Mouse (Mus musculus): ENCODE data around the gene Scoc.

Scoc gene

DNA sequence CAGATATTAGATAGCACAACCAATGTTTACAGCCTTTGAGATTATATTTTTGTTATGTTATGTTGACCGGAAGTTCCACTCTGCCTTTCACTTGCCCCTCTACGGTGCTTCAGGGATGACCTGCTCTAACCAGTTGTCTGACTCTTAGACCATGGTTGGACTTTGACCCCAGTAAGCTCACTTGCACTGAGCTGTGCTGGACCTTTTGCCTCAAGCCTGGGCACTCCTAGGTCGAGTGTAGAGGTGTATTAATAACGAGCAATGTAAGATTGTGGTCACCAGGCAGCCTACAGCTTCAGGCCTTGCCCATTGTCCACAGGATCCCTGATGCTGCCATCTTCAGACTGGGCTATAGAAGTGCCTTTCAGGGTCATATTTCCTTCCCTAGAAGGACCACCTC, 60.5 kb downstream of the Scoc start:
- no peak for DNase-seq (ENCODE audit: low spot score)

- no peak for DNase-seq (ENCODE audit: low spot score)
Measured at GRCm38 (mm10) chr8:83396680-83397079, 61.5 kb downstream of the Scoc start.

- DNase-seq (ENCODE audit: low spot score): no peak
Measured at GRCm38 (mm10) chr8:83394325-83394724, 63.9 kb downstream of the Scoc start.

DNA sequence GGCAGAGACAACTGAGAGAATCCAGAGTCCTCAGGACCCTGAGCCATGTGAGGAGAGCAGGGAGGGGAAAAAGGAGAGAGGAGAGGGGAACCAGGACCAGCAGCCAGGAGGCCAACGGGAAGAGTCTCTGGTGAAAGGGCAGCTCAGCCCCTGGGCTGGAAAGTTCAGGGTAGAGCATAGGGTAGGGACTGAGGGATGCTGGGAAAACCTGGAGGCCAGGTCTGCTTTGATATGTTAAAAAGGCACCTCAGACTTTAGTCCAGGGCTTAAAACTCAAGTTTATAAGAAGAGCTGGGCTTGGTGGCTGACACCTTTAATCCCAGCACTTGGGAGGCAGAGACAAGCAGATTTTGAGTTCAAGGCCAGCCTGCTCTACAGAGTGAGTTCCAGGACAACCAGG, 65.7 kb downstream of the Scoc start:
- no peak for DNase-seq (ENCODE audit: low spot score)

DNA sequence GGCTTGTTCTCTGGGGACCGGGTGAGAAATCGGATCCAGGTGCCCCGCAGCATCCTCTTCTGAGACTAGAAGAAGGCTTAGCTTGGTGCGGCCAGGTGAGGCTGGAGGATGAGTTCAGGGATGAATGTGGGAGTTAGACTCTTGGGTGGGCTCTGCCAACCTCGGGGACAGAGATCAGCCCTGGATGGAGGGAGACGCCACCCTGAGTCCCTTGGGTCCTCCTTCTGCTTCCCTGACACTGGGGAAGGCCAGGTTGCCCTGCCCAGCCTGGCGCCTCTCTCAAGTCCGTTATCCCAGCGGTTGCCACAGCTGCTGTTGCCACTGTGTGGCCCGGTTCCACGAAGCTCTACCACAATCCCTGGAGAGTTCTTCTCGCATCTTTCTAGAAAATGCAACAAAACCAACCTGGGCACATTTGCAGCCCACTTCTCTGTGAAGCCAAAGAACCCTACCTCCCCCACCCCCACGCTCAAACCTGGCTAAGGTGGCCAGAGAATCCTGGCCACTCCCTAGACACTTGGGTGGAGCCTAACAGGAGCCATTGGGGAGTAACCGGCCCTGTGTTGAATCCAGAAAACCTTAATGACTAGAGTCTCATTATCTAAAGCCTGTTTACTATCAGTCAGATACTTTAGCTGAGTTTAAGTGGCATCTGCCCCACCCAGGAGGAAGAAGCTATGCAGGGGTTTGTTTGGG, 68.0 kb downstream of the Scoc start:
- DNase-seq (ENCODE audit: low spot score): no peak

GRCm38 (mm10) chr8:83389316-83390005, 68.7 kb downstream of the Scoc start, which contains the start of gene Clgn:
Gene Clgn, plus strand, starts transcription at chr8:83389867.
- DNase-seq (ENCODE audit: low spot score): peak; percentile 5

GRCm38 (mm10) chr8:83382850-83383249, 75.3 kb downstream of the Scoc start:
- no peak for DNase-seq (ENCODE audit: low spot score)

DNA sequence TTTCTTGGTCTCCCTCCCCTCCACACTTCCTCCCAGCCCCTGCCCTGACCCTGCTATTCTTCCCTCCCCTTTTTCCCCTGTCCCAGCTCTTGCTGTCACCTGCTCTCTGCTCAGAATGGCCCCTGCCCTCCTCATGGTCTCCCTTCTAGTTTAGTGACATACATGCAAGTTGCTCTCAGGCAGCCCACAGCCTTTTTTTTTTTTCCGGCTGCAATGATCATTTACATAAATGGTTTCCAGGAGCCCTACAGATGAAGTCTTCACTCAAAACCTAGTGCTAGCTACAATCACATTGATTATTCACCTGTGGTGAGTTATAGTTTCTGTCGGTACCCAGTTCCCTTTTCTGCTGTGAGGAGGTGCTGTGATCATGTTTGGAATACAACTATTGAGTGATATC, 77.2 kb downstream of the Scoc start:
- no peak for DNase-seq (ENCODE audit: low spot score)

DNA sequence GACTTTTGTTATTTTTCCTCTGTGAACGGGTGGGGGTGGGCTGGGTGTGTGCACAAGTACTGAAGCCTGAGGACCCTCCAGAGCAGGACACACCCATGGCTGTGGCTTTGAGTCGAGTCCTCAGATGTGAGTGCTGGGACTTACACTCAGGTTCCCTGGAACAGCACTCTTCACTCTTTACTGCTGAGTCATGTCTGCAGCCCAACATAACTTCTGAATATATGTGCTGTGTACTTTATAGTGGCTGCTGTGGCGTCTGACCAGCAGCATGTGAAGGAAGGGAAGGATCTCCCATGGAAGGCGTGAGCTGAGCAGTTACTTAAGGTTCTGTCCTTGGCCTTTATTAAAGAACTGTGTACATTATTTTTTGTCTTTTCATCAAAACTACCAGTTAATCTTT, 78.0 kb downstream of the Scoc start:
- no peak for DNase-seq (ENCODE audit: low spot score)
